Mouse (Mus musculus) liver, embryonic 14.5 days (tissue): ENCODE results near the gene Sos2. TPM values are rescaled to one million over a fixed set of nuclear protein-coding genes. Genes with fewer than 3 reads are reported as not detected.
A peak's percentile ranks its signal among the peaks of the same experiment; 100 is the strongest.

Source experiments
- ATAC-seq: fragments of 200-750 bp; cut with Nextera tagmentation; 2 replicates; pipeline ENCODE4 v1.8.0; 2017; ENCODE audit warnings: moderate number of reproducible peaks, mild to moderate bottlenecking, moderate library complexity; ENCODE audit not compliant: insufficient read depth
- DNase-seq, 3 experiments: peaks; one replicate each; pipeline ENCODE4 v3.0.0-alpha.2; 2012 to 2013; ENCODE audit warnings: low read depth in 3 of 3, low spot score in 3 of 3
- H3K27ac ChIP-seq: fragments of 300-500 bp; sonication (generic); 2 replicates; pipeline ENCODE4 v1.5.1; 2014; ENCODE audit warnings: moderate library complexity, mild to moderate bottlenecking, control low read depth, inconsistent platforms
- H3K27me3 ChIP-seq: fragments of 300-500 bp; sonication (generic); 2 replicates; pipeline ENCODE4 v1.6.1; 2014; ENCODE audit warnings: mild to moderate bottlenecking, low read length, moderate library complexity; ENCODE audit not compliant: control insufficient read depth, insufficient read depth
- H3K36me3 ChIP-seq: fragments of 300-500 bp; sonication (generic); replicated peaks from 2 replicates; pipeline ENCODE4 v1.6.1; 2014; ENCODE audit warnings: low read depth; ENCODE audit not compliant: control insufficient read depth, insufficient read depth
- H3K4me1 ChIP-seq, 2 experiments: fragments of 200-500 bp in 1 of 2; fragments of 300-500 bp in 1 of 2; sonication (generic) in 1 of 2; replicated peaks; 2 replicates each; pipeline ENCODE4 v1.6.1; 2012 to 2014; ENCODE audit warnings: antibody characterized with exemption in 1 of 2, inconsistent platforms in 1 of 2, low read length in 1 of 2; ENCODE audit not compliant: control insufficient read depth in 2 of 2, insufficient read depth in 2 of 2
- H3K4me2 ChIP-seq: fragments of 300-500 bp; sonication (generic); 2 replicates; pipeline ENCODE4 v1.6.1; 2014; ENCODE audit warnings: low read depth, mild to moderate bottlenecking, control low read depth, moderate library complexity
- H3K4me3 ChIP-seq, 2 experiments: fragments of 200-500 bp in 1 of 2; fragments of 300-500 bp in 1 of 2; sonication (generic) in 1 of 2; 2 replicates each; pipeline ENCODE4 v1.5.1; 2012 to 2014; ENCODE audit warnings: low read depth in 2 of 2, low read length in 2 of 2, mild to moderate bottlenecking in 2 of 2, control low read depth in 1 of 2, inconsistent platforms in 1 of 2, moderate library complexity in 1 of 2; ENCODE audit not compliant: insufficient read depth in 1 of 2
- H3K9ac ChIP-seq: fragments of 300-500 bp; sonication (generic); replicated peaks from 2 replicates; pipeline ENCODE4 v1.6.1; 2014; ENCODE audit warnings: mild to moderate bottlenecking, control low read depth, moderate library complexity
- H3K9me3 ChIP-seq: fragments of 300-500 bp; sonication (generic); 2 replicates; pipeline ENCODE4 v1.6.1; 2016; ENCODE audit warnings: low read length, mixed read lengths; ENCODE audit not compliant: control insufficient read depth
- CTCF ChIP-seq: IDR thresholded peaks from 2 replicates; pipeline ENCODE4 v1.5.1; 2016; ENCODE audit warnings: antibody characterized with exemption, low read depth, control low read depth
- EP300 ChIP-seq: IDR thresholded peaks from 2 replicates; pipeline ENCODE4 v1.6.1; 2016; ENCODE audit warnings: antibody characterized with exemption, low read depth
- WGBS: fragments of 180-500 bp; shearing (Covaris S2); extraction: QIAGEN DNeasy Blood & Tissue Kit; methylation state at CpG from one replicate; pipeline ENCODE4 v1.1.7; 2014; ENCODE audit not compliant: insufficient replicate concordance; 5-methylcytosine and 5-hydroxymethylcytosine counted together
- polyA plus RNA-seq, 2 experiments: library from polyadenylated mRNA; depleted of rRNA in 1 of 2; stranded (reverse) in 1 of 2; unstranded in 1 of 2; fragments of >200 nt; fragmentation: Nextera tagmentation in 1 of 2; extraction: Ambion mirVana in 1 of 2; gene quantifications; 2 replicates each; pipeline versions ENCODE4 v1.2.1 to v1.2.3; 2012 to 2014

Sos2 gene
- polyA plus RNA-seq, 2 experiments, result 3.6 to 7.6 TPM

DNA sequence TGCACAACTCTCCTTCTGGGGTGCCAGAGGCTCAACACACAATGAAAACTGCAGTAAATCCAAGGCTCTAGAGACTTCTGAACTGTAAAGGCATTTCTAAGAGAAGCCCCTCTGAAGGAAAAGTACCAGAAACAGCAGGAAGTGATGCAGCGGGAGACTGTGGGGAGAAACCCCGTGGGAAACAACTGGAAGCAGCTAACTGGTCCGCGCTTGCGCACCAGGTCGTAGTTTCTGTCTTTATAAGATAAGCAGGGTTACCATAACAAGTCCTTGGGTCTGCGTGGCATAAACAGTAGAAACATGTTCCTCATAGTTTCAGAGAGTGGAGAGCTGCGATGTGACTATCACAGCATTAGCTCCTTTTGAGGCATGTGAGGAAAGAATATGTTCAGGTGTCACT is 140.0 kb downstream of the Sos2 start:
- no peak overlapping the region for H3K9ac ChIP-seq
- ATAC-seq, result peak; percentile 28; the same call in 1 of the 2 replicates
- peak in 2 of 3 experiments; percentile 36 to 41 for DNase-seq
- H3K4me1 ChIP-seq, result peaks cover 3 to 37% of the 10 kb centered on the region in 2 experiments
- peak overlapping the region; percentile 45 for H3K4me2 ChIP-seq
- no peaks in the 10 kb centered on the region for H3K9me3 ChIP-seq
- no peak overlapping the region for H3K27ac ChIP-seq
- no peak overlapping the region for H3K4me3 ChIP-seq
- 12% methylated on average over 8 of the region's 8 CpGs for WGBS
- TF ChIP-seq CTCF (no peak), EP300 (no peak)
- no peaks in the 10 kb centered on the region for H3K36me3 ChIP-seq
- no peaks in the 10 kb centered on the region for H3K27me3 ChIP-seq

DNA sequence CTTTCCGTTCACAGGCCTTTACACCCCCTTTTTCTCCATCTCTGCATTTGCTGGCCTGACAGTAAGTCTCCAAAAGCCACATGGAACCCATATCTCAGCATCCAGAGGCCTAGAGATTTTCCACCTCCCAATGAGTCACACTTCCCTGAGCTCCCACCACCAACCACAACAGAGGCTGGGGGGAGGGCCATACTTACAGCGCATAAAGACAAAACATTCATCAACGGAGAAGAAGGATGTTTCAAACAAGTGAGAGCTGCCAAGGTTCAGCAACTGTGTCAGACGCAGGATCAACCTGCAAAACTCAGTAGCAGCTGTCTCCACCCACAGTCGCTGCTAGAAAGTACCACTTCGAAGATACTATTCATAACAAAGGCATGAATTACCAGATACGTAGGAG is 142.3 kb downstream of the Sos2 start:
- TF ChIP-seq EP300 (no peak), CTCF (no peak)
- peak in 1 of 3 experiments; percentile 32 for DNase-seq
- Histone ChIP-seq H3K27ac (no peak overlapping the region), H3K27me3 (no peaks in the 10 kb centered on the region), H3K4me1 (peaks cover 3 to 42% of the 10 kb centered on the region in 2 experiments), H3K9me3 (no peaks in the 10 kb centered on the region), H3K4me2 (no peak overlapping the region), H3K36me3 (no peaks in the 10 kb centered on the region), H3K9ac (no peak overlapping the region), H3K4me3 (no peak overlapping the region)
- no peak for ATAC-seq
- 30% methylated on average over 7 of the region's 7 CpGs for WGBS

DNA sequence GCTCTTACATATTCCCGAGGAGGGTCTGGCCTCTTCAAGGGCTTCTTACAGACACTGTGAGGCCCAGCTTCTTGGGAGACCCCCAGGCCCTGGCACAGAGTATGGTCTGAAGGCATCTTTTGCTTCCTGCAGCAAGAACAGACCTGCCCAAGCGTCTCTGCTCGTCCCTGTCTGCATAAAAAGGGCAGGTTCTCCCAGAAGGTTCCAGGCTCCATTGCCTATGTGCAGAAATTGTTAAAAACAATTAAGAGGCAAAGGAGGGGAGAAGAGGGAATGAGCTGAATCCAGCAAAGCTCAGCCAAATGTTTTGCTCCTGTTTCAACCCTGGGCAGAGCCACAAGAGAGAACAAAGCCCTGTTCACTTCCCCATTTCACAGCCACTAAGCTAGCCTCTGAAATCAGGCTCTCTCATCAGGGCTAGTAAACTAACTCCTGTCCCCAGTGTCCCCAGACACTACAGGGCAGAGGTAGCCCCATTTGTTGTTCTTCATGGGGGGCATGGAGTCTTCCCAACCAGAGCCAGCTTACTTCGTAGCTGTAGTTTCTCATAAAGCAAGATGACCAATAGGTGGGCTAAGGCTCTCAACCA is 143.2 kb downstream of the Sos2 start:
- WGBS, result 16% methylated on average over 4 of the region's 4 CpGs

DNA sequence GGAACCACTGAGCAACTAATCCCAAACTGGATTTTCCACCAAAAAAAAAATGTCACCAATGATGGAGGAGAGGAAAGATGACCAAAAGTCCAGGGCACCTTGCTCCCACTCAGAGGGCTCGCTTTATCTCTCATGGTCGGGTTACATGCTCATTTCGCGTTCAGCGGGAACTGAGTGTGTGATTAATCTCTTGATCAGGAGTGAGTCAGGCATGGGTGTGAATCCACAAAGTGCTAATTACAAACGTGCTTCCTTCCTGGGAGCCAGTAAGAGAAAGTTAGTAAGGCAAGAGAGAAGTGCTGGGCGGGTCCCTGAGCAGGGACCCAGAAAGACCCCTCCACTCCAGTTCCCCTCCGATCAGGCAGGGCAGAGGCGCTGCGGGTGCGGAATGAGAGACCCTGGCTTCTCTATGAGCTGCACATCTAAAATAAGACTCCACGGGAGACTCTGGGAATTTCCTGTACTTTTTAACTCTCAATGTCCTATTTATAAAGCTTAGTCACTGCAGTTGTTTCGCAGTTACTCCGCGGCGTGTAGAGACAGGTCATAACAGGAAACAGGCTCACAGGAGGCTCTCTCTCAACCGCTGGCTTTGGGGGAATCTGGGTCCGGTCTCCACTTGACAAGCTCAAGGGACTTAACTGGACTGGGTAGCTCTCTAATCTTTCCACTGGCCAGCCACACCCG is 143.8 kb downstream of the Sos2 start:
- peak overlapping the region in 1 of 2 experiments; percentile 3; a peak in 2 of 4 replicates for H3K4me3 ChIP-seq
- no peaks in the 10 kb centered on the region for H3K36me3 ChIP-seq
- H3K27ac ChIP-seq, result peak overlapping the region; percentile 8
- H3K9ac ChIP-seq, result peak overlapping the region; percentile 25
- 2% methylated on average over 19 of the region's 19 CpGs for WGBS
- peaks cover 3 to 42% of the 10 kb centered on the region in 2 experiments for H3K4me1 ChIP-seq
- peak overlapping the region; percentile 57 for H3K4me2 ChIP-seq
- peak; percentile 56 for ATAC-seq
- no peaks in the 10 kb centered on the region for H3K9me3 ChIP-seq
- TF ChIP-seq EP300, result no peak
- TF ChIP-seq CTCF, result no peak
- H3K27me3 ChIP-seq, result no peaks in the 10 kb centered on the region
- DNase-seq, result peak in 1 of 3 experiments; percentile 50

More for the DNA sequence above, 143.2 kb downstream of the Sos2 start:
- Histone ChIP-seq H3K9ac (peak overlapping the region; percentile 25; the same call in 1 of the 2 replicates), H3K9me3 (no peaks in the 10 kb centered on the region), H3K4me3 (no peak overlapping the region; a peak in 1 of 4 replicates), H3K4me2 (peak overlapping the region; percentile 57), H3K36me3 (no peaks in the 10 kb centered on the region), H3K27me3 (no peaks in the 10 kb centered on the region), H3K27ac (peak overlapping the region; percentile 8), H3K4me1 (peaks cover 3 to 42% of the 10 kb centered on the region in 2 experiments)
- DNase-seq, result no peak
- no peak for ATAC-seq
- TF ChIP-seq CTCF, result no peak
- no peak for TF ChIP-seq EP300

DNA sequence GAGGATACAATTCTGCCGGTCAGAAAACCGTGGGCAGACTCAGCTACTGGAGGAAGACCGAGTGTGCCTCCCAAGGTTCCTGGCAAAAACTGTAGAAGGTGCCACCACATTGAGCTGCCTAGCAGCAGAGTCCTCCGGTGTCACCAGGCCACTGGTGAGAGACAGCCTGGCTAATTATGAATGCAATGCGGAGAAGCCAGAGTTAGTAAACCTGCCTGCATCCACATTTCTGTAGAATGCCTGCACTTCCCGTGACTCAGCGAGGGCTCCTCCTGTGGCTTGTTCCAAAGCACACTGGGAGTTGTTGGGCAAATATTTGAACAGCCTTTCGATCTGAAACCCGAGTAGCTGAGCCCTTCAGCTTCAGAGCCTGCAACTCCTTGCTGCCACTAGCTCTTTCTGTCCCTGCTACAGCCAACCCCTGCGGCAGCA is 144.4 kb downstream of the Sos2 start:
- Histone ChIP-seq H3K4me2 (peak overlapping the region; percentile 57), H3K27ac (peak overlapping the region; percentile 8; the same call in 1 of the 2 replicates), H3K36me3 (no peaks in the 10 kb centered on the region), H3K4me1 (peaks cover 3 to 42% of the 10 kb centered on the region in 2 experiments), H3K4me3 (no peak overlapping the region), H3K9me3 (no peaks in the 10 kb centered on the region), H3K27me3 (no peaks in the 10 kb centered on the region), H3K9ac (0 out of 2 replicates have a peak overlapping the region, but pooled peaks have one; percentile 12)
- whole genome bisulfite sequencing, result 21% methylated on average over 10 of the region's 10 CpGs
- no peak for TF ChIP-seq EP300
- TF ChIP-seq CTCF, result no peak; the same call in 1 of the 2 replicates
- DNase-seq (peak in 1 of 3 experiments; percentile 32), ATAC-seq (peak; percentile 40)
